Mouse (Mus musculus) retina, embryonic 14.5 days (tissue): ENCODE results near the gene E130218I03Rik.

ENCODE experiments used
- DNase-seq: peaks from one replicate; pipeline ENCODE4 v3.0.0-alpha.2; 2015; ENCODE audit warnings: low spot score

Gene E130218I03Rik

DNA sequence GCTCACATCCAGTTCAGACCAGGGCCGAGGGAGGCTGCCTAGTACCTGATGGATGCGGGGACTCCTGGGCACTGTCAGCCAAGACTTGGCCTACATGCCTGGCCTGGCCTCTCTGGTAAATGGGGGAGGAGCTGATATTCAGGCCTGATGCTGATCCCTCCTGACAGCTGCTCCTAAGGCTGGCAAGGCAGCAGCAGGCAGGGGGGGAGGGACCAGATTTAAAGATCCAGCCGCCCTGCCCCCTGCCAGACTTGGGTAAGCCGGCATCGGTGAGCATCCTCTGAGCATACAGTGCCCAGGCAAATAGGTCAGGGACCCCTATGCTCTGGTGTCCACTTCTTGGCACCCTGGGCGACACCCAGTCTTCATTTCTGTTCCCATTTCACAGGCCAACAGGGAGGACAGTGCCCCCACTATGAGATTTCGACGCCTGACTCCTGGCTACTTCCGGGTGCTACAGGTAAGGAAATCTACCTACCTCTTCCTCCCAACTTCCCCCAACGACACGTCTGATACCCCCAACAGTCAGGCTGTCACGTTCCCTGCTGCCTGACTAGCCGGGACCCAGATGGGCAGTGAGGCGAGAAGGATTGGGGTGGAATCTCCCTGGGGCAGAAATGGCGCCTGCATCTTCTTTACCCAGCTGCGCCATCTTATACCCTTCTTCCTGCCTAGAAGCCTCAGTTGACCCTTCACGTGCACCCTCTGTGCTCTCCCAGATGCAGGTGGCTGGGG, at the start of gene E130218I03Rik:
Gene E130218I03Rik, plus strand, starts transcription at position 147 of the 735 bp plus-strand sequence.
- peak; percentile 94 for DNase-seq

GRCm38 (mm10) chr4:134199371-134199770, 44.1 kb upstream of the E130218I03Rik start:
- no peak for DNase-seq

- DNase-seq: no peak
Measured at GRCm38 (mm10) chr4:134202904-134203303, 40.6 kb upstream of the E130218I03Rik start, which contains the start of gene Gm7534. TSS of gene Gm7534 (minus strand) at chr4:134203004.

DNA sequence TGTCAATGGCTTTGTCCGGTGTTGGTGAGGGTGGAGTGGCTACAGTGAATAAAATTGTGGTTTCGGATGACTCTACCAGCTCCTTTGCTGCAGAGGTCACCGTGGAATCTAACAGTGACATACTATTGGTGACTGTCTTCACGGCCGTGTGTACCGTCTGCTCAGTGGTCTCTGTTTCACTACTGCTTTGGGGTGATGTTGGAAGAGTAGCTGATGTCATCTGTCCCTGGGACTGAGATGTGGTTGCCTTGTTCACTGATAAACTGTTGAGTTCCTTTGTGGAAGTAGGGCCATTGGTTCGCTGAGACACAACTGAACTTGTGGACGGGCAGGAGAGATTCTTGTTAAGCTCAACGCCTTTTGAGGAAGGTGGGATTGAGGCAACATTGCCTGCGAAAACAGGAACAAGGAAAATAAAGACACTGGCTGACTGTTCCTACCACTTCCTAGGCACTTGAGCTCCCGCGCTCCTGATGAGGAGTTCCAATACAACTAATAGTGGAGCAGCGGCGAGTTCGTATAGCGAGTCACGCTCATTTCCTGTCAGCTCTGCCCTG, 40.0 kb upstream of the E130218I03Rik start:
- DNase-seq: no peak

DNA sequence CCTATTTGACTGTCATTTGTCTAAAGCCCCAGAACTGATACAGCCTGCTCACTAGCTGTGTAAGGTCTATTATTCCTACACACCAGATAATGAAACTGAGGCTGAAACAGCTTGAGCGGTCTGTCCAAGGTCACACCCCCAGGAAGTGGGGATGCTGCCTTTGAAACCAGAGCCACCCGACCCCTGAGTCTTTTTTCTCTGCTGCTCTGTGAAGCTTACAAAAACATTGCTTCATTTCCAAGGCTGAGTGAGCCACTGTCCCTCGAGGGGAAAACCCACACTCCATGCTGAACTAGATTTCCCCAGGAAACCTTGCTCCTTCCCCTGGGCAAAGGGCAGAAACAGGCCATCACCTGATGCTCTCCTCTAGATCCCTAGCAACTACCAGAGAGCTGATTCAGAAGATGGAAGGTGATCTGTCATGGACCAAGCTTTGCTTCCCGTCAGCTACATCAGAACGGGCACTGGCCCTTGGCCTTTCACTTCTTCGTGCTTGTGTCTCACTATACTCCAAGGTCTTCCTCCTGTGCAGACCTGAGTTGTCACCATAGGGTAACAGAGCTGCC, 36.9 kb upstream of the E130218I03Rik start:
- DNase-seq: no peak

DNA sequence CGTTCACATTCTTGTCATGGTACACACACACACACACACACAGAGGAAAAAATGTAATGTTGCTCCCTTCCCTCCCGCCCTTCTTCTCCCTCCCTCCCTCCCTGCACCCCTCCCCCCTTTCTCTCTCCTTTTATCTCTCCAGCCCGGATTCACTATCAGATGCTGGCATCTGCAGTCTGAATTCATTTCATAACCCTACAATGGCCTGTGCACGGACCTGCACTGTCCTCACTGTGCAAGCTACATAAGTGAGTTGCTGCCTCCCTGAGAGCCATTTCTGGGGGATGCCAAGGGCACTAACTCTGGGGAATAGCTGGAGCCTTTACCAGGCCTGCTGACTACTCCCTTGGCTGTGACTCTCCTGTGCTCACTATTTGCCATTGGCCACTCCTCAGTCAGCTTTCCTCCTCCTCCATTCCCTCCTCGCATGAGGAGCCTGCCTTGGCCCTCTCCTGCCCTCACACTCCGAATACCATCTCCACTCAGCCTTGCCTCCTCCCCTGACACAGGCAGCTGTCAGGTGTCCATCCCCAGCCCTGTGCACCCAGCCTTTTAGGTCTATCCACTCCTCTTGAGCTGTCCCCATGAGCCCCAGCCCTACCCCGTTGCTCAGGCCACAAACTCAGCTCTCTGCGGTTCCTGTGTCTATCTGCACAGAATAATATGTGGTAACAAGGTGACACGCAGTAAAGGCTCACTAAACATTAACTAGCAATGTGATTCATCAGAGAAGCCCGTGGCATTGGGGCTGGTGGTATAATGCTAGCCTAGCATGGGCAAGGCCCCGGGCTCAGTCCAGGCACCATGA, 20.5 kb upstream of the E130218I03Rik start:
- no peak for DNase-seq

DNA sequence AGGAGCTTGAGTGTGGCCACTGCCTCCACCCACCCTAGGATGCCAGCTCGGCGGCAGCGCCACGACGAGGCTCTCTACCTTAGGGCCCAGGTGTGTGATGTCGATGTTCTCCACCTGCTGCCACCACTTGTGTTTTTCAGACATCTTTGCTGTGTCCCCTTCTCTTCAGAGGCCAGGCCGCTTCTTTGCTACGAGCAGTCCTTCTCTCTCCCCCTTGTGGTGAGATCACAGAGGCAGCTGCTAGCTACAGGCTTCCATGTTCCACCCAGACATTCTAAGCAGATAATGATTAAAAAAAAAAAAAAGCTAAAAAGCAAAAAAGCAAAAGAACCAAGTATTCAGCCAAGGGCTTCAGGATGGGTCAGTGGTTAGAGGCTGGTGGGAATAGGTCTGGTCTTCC, 16.3 kb upstream of the E130218I03Rik start, which contains the start of gene Catsper4:
Gene Catsper4, minus strand, starts transcription at position 190 of the 400 bp plus-strand sequence.
- peak; percentile 32 for DNase-seq

GRCm38 (mm10) chr4:134230431-134230830, 13.0 kb upstream of the E130218I03Rik start:
- DNase-seq: no peak

GRCm38 (mm10) chr4:134234876-134235275, 8.6 kb upstream of the E130218I03Rik start:
- DNase-seq: no peak

GRCm38 (mm10) chr4:134237582-134238278, 5.7 kb upstream of the E130218I03Rik start:
- DNase-seq: no peak

DNA sequence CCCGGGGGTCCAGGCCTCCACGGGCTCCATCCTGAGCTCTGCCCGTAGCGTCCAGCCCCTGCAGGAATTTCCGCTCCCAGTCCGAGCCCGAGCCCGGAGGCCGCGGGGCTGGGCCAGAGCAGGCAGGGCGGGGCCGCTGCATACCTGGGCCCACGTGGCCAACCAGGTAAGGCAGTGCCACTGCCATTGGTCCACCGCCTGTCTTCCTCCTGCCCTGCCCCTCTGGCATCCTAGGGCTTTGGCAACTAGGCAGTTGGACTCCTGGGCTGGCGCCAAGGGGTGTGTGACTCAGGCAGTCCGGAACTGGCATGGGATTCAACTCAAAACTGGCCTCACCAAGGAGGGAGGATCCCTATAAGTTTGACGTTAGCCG, 5.2 kb upstream of the E130218I03Rik start, which contains the start of gene Cnksr1:
Gene Cnksr1, minus strand, starts transcription at position 121 of the 373 bp plus-strand sequence.
- DNase-seq: no peak

DNA sequence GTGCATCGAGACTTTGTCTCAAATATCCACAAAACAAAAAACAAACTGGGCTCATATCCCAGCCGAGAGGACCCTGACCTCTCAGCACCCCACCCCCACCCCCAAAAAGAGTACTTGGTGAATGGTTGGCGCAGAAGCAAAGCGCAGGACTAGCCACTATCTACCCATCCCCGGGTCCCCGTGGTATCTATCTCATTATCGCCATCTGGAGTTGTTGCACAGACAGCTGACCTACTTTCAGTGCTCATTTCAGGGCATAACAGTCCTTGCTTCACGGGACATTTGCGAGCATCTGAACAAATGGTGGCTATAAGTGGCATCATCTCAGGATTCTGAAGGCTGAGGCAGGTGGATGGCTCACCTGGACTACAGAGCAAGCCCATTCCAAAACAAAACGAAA, 4.8 kb upstream of the E130218I03Rik start:
- peak; percentile 62 for DNase-seq

DNA sequence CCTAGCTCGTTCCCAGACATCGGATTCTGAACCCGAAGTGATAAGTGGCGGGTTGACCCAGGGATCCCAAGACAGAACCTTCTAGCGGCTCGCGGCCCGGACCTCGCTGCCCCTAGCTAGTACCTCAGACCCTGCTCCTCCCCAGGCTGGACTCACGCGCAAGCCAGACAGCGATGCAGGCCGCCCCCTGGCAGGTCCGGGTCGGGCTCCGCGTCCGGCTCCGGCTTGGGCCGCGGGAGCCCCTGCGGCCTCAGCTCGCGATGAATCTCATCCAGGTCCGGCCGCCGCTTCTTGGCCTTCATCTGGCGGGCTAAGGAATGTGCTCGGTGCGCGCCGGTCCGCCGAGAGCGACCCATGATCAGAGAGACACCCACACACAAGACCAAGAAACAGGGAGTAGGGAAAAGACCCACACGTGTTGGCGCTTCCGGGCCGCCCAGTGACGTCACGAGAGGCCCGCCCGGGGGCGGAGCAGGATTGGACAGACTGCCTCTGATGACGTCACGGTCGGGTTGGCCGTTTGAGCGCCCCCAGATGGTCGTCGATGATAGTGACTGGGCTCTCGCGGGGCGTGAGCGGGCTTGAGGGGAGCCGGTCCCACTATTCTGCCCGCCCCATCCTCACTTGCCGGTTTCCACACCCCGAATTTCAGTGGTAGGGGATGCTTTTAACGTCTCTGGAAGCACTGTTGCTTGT, 1.8 kb downstream of the E130218I03Rik start, which contains the start of gene Zfp593:
Gene Zfp593, minus strand, starts transcription at position 445 of the 696 bp plus-strand sequence.
- DNase-seq: peak; percentile 98

GRCm38 (mm10) chr4:134246256-134246655, 2.8 kb downstream of the E130218I03Rik start:
- DNase-seq: peak; percentile 35

DNA sequence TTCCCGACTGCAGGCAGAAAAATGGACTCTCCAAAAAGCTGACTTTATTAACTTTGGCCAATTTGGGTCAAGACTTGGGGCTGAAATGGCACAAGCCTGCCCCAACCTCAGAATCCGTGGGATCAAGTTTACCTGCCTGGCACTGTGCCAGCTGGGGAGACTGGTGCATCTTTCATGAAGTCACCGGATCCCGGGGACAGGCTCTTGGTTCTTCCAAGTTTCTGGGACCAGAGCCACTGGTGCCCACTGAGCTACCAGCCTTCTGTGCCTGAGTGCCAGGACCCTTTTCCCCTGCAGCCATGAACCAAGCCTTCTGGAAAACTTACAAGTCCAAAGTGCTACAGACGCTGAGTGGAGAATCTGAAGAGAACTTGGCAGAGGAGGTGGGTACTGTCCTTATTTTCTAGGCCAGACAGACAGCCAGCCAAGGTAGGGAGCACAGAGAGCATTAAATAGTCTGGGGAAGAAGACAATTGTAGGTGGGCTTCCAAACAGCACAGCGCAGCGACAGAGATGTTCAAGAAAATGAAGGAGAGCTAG, 3.3 kb downstream of the E130218I03Rik start, which contains the start of gene Gm30191:
Gene Gm30191, plus strand, starts transcription at position 217 of the 540 bp plus-strand sequence.
- no peak for DNase-seq

DNA sequence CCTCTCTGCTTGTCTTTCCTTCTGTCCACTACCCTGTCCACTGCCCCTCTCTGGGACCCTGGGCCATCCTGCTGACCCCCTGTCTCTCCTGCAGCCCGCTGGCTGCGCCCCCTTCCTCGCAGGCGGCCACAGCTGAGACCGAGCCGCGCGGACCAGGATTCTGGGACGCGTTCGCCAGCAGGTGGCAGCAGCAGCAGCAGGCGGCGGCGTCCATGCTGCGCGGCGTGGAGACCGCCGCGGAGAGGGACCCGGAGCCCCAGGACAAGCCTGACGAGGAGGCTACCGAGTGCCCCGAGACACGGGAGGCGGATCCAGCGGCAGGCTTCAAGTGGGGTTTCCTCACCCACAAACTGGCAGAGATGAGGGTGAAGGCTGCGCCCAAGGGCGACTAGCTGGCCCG, 6.2 kb downstream of the E130218I03Rik start:
- DNase-seq: peak; percentile 85

DNA sequence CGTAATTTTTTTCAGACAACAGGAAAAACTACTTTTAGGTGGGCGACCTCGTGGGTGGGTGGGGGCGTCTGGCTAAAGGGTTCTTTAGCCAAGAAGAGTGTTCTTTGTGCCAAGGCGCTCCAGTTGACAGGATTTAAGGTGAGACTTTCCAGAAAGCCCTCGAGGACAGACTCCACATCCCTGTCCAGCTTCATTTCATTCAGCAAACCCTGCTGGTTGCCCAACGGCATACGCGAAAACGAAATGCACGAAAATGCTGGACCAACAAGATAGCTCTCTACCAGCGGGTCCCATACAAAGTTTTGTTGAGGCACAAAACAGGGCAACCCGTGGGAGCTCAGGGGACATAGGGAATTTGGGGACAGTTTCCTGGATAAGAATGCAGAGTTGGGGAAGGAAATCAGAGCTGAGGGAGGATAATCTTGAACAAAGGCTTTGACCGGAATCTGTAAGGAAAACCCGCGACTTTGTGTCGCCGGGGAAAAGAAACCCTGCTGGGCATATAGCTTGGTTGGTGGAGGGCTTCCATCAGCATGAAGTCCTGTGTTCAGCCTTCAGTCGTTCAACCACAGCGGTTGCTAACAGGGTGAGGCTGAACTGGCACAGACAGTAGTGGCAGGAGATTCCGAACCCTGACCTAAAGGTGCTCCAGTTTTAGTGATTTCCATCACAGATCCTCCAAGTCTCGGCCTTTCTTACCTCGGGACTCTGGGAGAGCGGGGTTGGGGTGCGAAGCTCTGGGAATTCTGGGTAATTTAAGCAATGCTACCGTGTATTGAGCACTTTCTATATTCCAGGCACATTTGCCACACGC, 6.9 kb downstream of the E130218I03Rik start:
- no peak for DNase-seq

DNA sequence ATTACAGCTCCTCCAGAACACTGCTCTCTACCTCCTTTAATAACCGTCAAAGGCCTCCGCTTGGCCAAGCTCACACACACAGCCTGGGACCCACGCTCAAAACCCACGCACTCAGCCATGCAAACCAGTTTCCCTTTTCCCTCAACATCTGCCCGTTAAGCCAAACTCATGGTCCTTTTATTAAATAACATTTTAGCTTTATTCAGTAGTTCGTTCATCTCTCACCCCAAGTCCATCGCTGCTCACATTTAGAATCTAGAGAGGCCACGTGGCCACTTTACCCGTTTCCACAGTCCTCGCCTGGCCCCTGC, 7.4 kb downstream of the E130218I03Rik start:
- DNase-seq: no peak

DNA sequence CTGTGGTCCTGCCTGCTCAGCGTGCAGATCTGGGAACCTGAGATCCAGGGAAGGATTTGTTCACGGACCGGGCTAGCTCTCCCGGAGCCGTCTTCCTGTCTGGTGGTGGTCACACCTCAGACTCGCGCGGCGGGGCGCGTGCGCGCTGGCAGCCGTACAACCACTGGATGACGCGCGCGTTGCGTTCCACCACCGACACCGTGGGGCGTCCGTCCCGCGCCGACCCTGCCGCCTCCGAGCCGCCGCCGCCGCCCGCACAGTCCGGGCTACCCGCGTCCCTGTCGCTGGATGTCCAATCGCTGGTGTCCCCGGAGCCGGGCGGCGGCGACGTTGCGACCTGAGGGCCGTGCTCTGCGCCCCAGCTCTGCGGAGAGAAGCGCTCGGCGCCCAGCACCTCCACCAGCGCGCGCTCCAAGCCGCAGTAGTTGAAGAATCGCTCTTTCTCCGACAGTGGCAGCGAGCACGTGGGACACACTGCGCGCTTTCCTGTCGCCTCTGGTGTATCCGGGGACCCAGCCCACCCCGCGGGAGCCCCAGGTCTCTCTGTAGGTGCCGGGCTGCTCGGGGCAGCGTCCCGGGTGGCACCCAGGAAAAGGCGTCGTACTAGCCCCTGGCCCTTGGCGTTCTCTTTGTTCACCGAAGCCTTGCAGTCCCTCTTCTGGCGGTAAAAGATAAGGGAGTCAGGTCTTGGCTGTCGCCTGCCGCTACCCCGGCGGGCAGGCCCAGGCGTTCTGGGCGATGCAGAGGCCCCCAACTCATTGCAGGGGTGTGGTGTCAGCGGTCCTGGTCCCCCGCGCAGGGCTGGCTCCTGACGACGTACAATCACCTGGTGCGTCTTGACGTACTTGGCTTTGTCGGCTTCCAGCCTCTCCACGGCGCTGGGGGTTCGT, 8.0 kb downstream of the E130218I03Rik start:
- peak; percentile 55 for DNase-seq
